Mouse (Mus musculus) ES-Bruce4 (cell line): ENCODE data around the gene Fam83c.

Experiments used
- CTCF ChIP-seq: IDR thresholded peaks from one replicate; pipeline ENCODE4 v1.8.1; 2011; ENCODE audit warnings: low read depth, low read length
- EP300 ChIP-seq: IDR thresholded peaks from 2 replicates; pipeline ENCODE4 v1.6.1; 2011; ENCODE audit warnings: low read depth, low read length; ENCODE audit not compliant: insufficient read depth
- POLR2A ChIP-seq: IDR thresholded peaks from one replicate; pipeline ENCODE4 v1.8.1; 2011; ENCODE audit warnings: low read length; ENCODE audit not compliant: insufficient read depth

- no peak for TF ChIP-seq CTCF
- TF ChIP-seq POLR2A = no peak
- no peak for TF ChIP-seq EP300
Measured at GRCm38 (mm10) chr2:155805231-155805924, 29.3 kb downstream of the Fam83c start.
